Mouse (Mus musculus) retina, postnatal 1 day (tissue): ENCODE results near the gene Cyp4f18.
"Not testable (repeated sequence)": the region's sequence is repeated elsewhere in the genome, so short reads cannot be mapped to it uniquely, and the experiment has no call there.

Experiments
- DNase-seq: peaks from one replicate; pipeline ENCODE4 v3.0.0-alpha.2; 2012

Gene Cyp4f18

DNA sequence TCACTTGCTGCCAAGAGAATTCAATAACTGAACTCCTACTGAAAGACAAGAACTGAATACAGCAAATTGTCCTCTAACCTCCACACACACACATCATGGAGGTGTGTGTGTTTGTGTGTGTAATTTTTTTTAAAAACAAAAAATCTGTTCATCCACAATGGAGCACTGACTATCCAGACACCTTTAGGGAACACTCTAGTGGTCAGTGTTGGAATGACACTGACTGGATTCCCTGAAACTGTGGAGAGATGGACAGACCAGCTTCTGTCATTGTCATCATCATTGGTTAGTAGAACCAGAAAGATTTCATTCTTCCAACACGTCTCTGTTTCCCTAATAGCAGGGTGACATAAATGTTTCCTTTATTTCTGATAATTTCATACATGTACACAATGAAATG is 37.5 kb downstream of the Cyp4f18 start:
- peak; percentile 58 for DNase-seq

DNA sequence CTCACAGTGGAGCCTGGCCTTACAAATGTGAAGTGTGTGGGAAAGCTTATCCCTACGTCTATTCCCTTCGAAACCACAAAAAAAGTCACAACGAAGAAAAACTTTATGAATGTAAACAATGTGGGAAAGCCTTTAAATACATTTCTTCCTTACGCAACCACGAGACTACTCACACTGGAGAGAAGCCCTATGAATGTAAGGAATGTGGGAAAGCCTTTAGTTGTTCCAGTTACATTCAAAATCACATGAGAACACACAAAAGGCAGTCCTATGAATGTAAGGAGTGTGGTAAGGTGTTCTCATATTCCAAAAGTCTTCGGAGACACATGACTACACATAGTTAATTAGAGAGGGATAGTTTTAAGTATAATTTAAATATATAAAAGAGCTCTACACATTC is 40.8 kb downstream of the Cyp4f18 start:
- no peak for DNase-seq

DNA sequence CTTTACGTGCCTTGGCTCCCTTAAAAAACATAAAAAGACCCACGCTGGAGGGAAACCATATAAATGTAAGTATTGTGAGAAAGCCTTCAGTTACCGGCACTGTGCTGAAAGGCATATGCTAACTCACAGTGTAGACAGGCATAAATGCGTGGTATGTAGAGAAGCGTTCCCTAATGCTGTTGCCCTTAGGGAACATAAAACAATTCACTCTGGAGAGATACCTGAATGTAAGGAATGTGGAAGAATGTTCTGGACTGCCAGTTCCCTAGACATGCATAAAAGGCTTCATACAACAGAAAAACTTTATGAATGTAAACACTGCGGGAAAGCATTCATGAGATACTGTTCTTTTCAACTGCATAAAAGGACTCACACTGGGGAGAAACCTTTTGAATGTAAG is 41.3 kb downstream of the Cyp4f18 start:
- DNase-seq, result no peak

- DNase-seq, result no peak
Measured at GRCm38 (mm10) chr8:71967261-71967660, 42.2 kb downstream of the Cyp4f18 start.

- DNase-seq, result no peak
Measured at GRCm38 (mm10) chr8:71966411-71966810, 43.0 kb downstream of the Cyp4f18 start.

DNA sequence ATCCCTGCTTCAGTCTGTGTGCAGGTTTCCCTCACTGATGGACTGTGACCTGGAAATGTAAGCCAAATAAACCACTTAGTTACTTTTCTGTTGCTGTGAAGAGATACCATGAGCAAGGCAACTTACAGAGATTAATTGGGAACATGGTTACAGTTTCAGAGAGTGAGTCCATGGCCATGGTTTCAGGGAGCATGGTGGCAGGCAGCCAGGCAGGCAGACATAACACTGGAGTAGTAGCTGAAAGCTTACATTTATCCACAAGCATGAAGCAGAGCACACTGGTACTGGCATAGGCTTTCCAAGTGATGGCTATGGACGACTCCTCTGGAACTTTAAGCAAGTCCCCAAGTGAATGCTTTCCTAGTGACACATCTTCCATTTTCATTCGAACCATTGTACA is 44.3 kb downstream of the Cyp4f18 start:
- DNase-seq, result no peak

DNA sequence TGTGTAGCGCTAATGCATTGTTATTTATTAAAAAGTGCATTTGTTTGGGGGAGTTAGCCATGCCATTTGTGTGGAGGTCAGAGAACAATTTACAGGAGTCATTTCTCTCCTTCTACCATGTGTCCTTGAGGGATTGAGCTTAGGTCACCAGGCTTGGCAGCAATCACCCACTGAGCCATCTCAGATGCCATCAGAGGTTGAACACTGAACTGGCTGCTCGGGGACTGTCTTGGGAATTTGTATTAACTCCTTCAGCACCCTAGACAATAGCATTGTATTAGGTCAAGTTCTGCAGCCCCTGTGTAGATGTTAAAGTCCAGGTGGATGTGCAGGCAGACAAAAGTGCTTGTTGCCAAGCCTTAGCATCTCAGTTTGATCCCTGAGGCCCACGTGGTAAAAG is 45.4 kb downstream of the Cyp4f18 start:
- DNase-seq, result no peak

DNA sequence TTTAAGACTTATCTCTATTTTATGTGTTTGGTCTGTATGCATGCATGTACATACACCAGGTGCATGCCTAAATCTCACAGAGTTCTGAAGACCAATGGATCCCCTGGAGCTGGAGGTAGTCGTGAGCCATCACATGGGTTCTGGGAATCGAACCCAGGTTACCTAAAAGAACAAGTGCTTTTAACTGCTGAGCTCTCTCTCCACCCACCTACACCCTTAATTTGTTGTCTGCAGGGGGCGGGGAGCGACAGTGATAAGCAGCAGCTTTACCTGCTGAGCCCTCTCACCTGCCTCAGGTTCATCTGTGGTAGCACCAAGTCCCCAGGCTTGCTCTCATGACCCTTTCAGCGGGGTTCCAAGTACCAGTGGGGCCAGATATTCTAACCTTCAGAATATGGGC is 47.6 kb downstream of the Cyp4f18 start:
- no peak for DNase-seq

GRCm38 (mm10) chr8:71960483-71960882 is 48.9 kb downstream of the Cyp4f18 start:
- no peak for DNase-seq

GRCm38 (mm10) chr8:71954666-71955065 is 54.8 kb downstream of the Cyp4f18 start:
- DNase-seq, result no peak

- DNase-seq, result not testable (repeated sequence)
Measured at GRCm38 (mm10) chr8:71952961-71953700, 56.3 kb downstream of the Cyp4f18 start.

DNA sequence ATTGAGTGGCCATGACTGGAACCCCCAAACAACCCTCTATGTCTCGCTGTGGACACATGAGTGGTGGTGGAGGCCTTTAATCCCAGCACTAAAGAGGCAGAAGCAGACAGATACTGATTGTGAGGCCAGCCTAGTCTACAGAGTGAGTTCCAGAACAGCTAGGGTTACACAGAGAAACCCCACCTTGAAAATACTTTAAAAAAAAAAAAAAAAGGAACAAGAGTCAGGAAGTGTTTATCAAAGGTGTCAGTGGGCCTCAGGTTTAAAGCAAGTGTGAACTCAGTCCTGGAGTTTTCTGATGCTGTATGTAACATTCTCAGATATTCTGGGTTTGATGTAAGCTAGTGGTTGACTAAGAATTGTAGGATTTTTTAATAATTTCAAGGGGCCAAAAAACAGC is 56.9 kb downstream of the Cyp4f18 start:
- DNase-seq, result no peak

GRCm38 (mm10) chr8:71951436-71952161 is 57.8 kb downstream of the Cyp4f18 start:
- peak; percentile 16 for DNase-seq

DNA sequence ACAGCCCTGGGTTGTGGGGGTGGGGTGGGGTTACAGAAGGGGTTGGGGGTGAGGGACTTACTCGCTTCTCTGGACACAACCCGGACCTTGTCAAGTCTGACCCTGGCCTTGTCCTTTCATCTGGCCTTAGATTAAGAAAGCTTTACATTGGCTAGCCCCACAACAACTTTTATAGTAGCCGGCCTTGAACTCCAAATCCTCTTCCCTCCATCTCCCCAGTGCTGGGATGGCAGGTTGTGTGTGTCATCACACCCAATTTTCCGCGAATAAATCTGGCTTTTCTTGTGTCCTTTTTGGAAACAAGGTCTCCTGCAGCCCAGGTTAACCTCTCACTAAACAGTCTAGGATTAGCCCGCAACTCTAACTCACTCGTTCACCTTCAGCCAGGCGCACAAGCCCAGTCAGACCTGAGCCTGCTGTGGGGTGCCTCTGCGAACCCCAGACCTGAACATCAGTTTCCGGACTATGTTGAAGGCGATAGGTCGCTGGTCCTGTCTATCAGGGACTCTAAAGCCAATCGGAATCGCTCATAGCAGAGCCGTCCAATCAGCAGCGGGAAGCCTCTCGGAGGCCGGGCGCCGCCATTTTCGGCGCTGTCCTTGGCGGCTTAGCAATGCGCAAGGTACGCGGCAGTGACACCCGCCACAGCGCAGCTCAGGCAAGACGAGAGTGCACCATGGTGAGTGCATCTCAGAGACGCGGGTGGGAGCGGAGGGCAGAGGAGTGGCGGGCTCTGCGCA is 58.8 kb downstream of the Cyp4f18 start, which contains the start of gene Zfp961:
Zfp961 (plus strand) TSS at position 557 of the 740 bp plus-strand sequence.
- peak; percentile 100 for DNase-seq

DNA sequence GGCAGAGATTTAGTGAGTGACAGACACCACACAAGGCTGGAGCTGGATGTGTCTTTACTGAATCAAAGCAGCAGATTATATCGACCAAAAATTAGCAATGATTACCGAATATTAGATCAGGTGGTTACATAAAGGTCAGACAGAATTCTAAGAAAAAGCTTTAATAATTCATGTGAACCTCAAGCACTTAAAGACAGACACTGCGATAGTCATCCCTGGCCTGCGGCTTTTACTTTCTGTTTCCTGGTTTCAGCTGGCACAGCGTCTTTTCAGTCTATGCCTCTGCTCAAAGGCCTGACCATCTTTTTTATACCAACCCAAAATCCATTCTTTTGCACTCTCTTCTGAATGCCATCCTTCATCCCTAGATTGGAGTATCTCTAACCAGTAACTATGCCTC is 60.8 kb downstream of the Cyp4f18 start:
- no peak for DNase-seq

DNA sequence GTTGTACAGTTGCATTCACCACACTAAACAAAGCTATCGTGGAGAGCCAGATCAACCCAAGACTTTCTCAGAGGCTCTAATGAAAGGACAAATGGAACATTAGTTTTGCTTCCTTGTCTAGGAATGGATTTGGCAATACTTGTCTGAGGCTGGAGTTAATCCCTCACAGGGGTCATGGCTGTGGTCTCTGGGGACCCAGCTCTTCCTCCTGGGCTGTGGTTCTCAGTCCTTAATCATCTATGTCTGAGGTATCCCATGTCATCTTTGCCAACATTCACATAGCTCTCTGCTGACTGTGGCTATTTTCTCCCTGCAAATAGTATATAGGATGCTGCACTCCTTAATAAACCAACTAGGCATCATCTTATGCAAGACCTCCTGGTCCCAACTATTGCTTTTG is 67.7 kb downstream of the Cyp4f18 start:
- DNase-seq, result no peak

- no peak for DNase-seq
Measured at GRCm38 (mm10) chr8:71940293-71941208, 68.9 kb downstream of the Cyp4f18 start.
